Mouse (Mus musculus): Measurements from ENCODE around the gene Acyp2.

GRCm38 (mm10) chr11:30609247-30609646, 40.1 kb downstream of the Acyp2 start:
- TF ChIP-seq CTCF (IDR thresholded peaks at IDR 0.05; ENCODE audit: control insufficient read depth, insufficient read depth, insufficient read length) = no peak
- TF ChIP-seq USF1 (IDR thresholded peaks at IDR 0.05; ENCODE audit: low read depth) = no peak
- no peak for TF ChIP-seq MAX (IDR thresholded peaks at IDR 0.05)
- TF ChIP-seq MYOG (IDR thresholded peaks at IDR 0.05; ENCODE audit: control insufficient read depth, extremely low read depth, insufficient read length) = no peak
- no peak for TF ChIP-seq CEBPB (IDR thresholded peaks at IDR 0.05; ENCODE audit: low read depth)
- no peak for TF ChIP-seq MYOD1 (IDR thresholded peaks at IDR 0.05; ENCODE audit: control insufficient read depth, insufficient read length, low read depth)
- no peak for TF ChIP-seq FOSL1 (IDR thresholded peaks at IDR 0.05; ENCODE audit: insufficient read depth, low read length, poor library complexity, severe bottlenecking)
